Mouse (Mus musculus) kidney, postnatal 25 days (tissue): ENCODE measurements around the gene C530008M17Rik.

ENCODE experiments used
- DNase-seq, 2 experiments: peaks; one replicate each; pipeline ENCODE4 v3.0.0; 2021; ENCODE audit warnings: mixed read lengths in 2 of 2

The C530008M17Rik gene

GRCm38 (mm10) chr5:76779094-76779615, 122.8 kb downstream of the C530008M17Rik start:
- no peak for DNase-seq

- DNase-seq: no peak
Measured at GRCm38 (mm10) chr5:76781943-76782342, 125.6 kb downstream of the C530008M17Rik start.

DNA sequence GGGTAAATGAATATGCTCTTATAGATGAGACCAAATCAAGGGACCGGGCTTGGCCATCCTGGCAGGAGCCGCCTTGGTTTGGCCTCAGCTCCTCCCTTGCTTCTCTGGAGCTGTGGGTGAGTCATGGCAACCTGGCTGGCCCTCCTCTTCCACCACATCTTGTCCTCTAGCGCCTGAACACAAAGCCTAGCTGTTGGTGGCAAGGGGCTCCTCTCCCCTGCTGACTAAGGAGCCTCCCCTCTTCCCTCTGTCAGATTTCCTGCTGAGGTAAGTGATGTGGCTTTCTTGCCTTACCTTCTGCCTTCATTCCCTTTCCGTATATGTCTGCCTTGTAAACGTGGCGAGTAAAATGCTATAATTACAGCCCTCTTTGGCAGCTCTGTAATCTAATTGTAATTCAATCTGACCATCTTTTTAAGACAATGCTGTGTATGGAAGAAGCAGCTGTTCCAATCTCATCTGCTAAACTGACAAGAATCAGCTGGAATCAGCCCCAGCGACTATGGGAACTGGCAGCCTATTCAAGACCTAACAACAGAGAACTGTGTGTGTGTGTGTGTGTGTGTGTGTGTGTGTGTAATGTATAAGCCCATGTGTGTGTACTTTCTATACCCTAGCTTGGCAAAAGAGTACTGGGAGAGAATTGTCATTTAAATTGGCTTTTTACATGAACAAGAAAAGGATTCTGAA, 126.2 kb downstream of the C530008M17Rik start:
- DNase-seq: no peak

DNA sequence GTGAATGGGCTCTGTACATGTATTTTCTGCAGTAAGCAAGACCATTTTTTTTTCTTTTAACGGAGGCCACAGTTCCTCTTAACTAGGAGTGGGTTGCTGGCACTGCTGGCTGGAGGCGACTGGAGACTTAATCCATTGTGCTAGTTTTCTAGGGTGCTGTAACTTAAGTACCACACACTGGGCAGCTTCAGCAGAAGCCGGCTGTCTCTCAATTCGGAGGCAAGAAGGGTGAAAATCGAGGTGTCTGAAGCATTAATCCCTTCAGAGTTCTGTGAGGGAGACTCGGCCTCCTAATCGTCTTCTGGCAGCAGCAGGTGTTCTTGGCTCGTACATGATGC, 126.8 kb downstream of the C530008M17Rik start:
- no peak for DNase-seq

DNA sequence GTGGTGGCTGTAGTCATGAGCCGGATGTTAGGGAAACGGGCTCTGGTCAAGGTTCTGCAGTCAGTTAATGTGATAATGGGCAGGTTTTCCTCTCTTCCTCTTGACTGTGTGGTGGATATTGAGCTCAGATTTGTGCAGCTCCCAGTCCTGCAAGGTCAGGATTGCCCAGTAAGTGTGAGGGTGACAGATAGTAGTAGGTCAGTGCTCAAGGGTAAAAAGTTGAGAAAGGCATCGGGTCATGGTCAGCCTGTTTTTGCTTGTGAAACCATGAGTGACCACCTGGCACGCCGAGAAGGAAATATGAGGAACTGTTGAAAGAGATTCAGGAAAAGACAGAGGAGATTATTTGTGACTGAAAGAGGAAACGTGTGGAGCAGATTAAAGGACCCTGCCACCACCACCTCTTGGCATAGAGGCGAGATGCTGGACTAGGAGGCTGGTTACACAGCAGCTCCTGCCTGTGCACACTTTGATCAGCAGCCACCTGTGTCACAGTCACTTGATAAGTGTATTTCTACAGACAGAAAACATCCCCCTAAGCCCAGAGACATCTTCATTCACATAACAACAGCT, 127.9 kb downstream of the C530008M17Rik start:
- no peak for DNase-seq

DNA sequence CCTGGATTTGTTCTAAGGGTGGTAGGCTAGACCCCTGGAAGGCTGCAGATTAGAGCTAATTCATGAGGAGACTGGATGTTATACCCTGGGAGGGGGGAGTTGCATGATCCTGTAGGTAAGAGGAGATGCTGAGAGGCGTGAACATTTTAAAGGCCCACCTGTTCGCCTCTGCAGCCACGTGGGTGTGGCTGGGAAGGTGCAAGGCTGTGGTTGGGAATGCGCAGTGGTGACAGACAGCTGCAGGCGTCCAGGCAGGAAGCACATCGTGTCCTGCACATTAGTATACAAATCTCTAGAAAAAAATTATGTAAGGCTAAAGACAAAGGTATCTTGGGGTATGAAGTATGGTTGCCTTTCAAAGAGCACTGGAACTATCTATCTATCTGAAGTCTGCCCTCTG, 128.7 kb downstream of the C530008M17Rik start:
- DNase-seq: no peak

GRCm38 (mm10) chr5:76789881-76790280, 133.6 kb downstream of the C530008M17Rik start:
- no peak for DNase-seq

GRCm38 (mm10) chr5:76791280-76791679, 135.0 kb downstream of the C530008M17Rik start:
- no peak for DNase-seq

- DNase-seq: no peak
Measured at GRCm38 (mm10) chr5:76792720-76793119, 136.4 kb downstream of the C530008M17Rik start.

- DNase-seq: no peak
Measured at GRCm38 (mm10) chr5:76798043-76798442, 141.7 kb downstream of the C530008M17Rik start.

- peak in 1 of 2 experiments; percentile 45 for DNase-seq
Measured at GRCm38 (mm10) chr5:76799471-76799870, 143.2 kb downstream of the C530008M17Rik start.

GRCm38 (mm10) chr5:76809031-76809430, 152.7 kb downstream of the C530008M17Rik start:
- no peak for DNase-seq

DNA sequence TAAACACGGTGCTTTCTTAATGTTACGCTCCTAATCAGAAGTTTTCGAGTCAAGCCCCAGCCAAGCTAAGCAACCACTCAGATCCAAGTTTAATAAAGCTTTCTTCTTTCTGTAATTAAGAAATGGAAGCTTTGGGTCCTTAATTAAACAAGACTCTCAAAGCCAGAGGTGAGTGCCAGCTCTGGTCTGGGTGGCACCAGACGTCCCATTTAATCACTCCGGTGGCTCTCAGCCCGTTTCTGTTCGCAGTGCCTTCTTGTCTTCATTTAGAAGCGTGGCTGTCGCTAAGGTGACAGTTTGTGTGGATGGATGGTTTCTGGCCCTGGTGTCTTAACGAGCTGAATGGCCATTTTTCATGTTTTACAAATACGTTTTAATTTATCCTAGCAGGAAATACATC, 158.7 kb downstream of the C530008M17Rik start:
- no peak for DNase-seq

GRCm38 (mm10) chr5:76815786-76816455, 159.6 kb downstream of the C530008M17Rik start:
- peak; percentile 74 to 88 for DNase-seq

GRCm38 (mm10) chr5:76816748-76817147, 160.4 kb downstream of the C530008M17Rik start:
- peak in 1 of 2 experiments; percentile 21 for DNase-seq

GRCm38 (mm10) chr5:76817678-76818077, 161.4 kb downstream of the C530008M17Rik start:
- DNase-seq: no peak

- no peak for DNase-seq
Measured at GRCm38 (mm10) chr5:76818807-76819206, 162.5 kb downstream of the C530008M17Rik start.

DNA sequence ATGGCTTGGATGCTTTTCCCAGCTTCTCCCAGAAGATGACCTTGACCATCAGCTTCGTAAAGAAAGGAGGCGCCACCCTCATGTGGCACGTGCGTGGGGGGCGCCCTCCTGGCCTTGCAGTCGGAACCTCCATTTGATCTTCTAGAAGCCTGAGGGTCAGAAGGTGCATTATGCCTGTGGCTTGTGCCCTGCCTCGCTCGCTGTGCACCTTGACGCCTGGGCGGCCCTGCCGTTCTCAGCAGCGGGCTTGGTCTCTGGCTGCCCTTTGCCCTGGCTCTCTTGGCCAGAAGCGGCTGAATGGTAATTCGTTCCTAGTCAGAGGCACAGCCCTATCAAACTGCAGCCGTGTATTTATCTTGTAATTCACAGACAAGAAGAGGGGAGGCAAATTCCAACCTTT, 165.8 kb downstream of the C530008M17Rik start:
- peak; percentile 64 to 84 for DNase-seq

DNA sequence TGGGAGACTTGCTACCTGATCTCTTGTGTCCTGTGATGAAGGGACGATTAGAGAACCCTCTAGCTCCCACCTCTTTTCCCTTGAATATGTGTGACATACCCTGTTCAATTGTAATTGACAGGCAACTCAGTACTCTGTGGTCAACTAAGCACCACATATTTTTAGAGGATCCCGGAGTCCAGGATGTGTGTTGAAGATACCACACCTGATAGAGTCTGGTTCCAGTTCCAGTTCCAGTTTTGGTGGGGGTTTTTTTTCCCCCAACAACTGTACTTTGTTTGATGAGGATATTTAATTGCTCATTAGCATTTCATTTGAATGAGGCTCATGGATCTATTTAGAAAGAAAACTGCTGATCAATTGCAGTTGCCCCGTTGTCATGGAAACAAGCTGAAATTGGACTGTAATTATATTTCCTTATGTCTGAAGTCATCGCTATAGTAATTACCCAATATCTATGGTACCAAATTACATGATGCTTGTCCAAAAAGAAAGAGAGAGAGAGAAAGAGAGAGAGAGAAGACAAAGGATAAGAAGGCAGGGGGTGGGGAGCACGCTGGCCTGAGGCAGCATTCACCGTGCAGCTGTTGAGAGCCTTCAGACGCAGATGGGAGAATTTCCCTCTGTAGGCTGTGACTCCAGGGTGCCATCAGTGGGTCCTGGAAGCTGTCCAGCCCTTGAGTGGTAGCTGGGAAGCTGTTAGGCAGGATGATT, 172.4 kb downstream of the C530008M17Rik start:
- no peak for DNase-seq

DNA sequence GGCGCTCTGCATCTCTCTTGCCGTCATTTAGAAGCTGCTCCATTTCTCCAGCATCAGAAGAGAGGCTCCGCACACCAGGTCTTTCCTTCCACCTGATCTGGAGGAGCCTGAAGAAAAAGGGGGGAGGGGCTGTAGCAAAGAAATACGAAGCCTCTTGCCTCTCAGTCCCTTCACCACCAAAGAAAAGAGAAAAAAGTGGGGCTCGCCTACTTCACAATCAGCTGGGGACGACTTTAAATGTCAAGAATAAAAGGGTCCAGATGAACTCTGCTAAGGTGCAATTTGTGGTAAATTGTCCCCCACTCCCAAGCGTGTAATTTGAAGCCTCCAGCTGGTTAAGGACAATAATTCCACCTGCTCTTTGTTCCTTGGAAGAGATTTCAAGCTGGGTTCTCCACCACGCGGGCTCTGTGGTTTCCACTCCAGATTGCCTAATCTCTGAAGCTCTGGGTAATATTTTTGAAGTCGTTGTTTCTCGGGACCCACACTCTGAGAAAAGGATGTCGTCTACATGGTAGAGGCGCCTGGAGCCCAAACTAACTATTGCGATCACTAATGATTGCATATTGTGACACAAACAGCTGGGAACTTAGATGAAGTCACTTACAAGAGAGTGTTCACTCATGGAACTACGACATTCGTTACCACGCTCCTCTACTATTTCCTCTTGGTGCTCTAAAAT, 176.4 kb downstream of the C530008M17Rik start:
- no peak for DNase-seq

DNA sequence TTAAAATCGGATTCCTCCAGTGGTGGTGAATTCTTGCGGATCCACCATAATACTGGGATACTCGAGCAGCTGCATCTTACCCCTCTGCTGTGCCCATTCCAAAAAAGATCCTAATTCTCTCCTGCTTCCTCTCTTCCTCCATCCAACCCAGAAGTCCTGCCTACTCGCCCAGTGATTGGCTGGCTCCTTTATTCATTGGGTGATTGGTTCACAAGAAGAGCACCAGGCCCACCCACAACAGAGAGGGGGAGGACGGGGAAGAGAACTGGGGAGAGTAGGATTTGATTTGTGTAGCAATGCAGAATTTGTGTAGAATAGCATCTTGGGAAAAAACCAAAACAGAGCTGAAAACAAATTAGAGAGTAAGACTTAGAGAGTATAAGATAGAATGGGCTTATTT, 180.7 kb downstream of the C530008M17Rik start:
- DNase-seq: no peak

DNA sequence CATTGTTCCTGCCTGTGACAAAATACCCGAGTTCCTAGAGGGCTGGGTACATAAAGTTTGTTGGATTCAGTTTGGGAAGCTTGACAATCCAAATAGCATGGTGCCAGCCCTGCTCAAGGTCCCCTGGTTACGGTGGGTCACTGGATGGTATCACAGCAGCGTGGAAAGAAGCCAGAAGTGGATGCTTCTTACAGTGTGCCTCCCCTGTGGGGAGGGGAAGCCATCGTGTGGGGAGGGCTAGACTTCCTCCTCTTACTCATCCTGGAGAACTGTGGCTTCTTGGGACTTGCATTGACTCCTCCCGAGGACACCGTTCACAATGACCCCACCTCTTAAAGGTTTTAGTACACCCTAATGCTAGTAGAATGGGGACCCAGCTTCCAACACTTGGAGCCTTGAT, 183.5 kb downstream of the C530008M17Rik start:
- no peak for DNase-seq

- DNase-seq: no peak
Measured at GRCm38 (mm10) chr5:76841859-76842258, 185.5 kb downstream of the C530008M17Rik start.
